Mouse (Mus musculus) ES-Bruce4 (cell line): Measurements from ENCODE around the gene Smtnl1.

ENCODE experiments used
- CTCF ChIP-seq: IDR thresholded peaks from one replicate; pipeline ENCODE4 v1.8.1; 2011; ENCODE audit warnings: low read depth, low read length
- EP300 ChIP-seq: IDR thresholded peaks from 2 replicates; pipeline ENCODE4 v1.6.1; 2011; ENCODE audit warnings: low read depth, low read length; ENCODE audit not compliant: insufficient read depth
- POLR2A ChIP-seq: IDR thresholded peaks from one replicate; pipeline ENCODE4 v1.8.1; 2011; ENCODE audit warnings: low read length; ENCODE audit not compliant: insufficient read depth

GRCm38 (mm10) chr2:84777706-84778105, 44.7 kb downstream of the Smtnl1 start:
- TF ChIP-seq POLR2A = no peak
- no peak for TF ChIP-seq EP300
- TF ChIP-seq CTCF = no peak
